Mouse (Mus musculus) myocyte (in vitro differentiated cells): ENCODE measurements at regions not wholly inside any gene's neighbourhood (a gene's known extent, or its start where the extent isn't known, plus 50 kb on each side); places are given as distances from the start of the nearest gene placed in this dataset.
A peak's percentile ranks its signal among the peaks of the same experiment; 100 is the strongest.

ENCODE experiments used
- H3K27me3 ChIP-seq: one replicate; pipeline ENCODE4 v1.6.1; 2011; ENCODE audit not compliant: control insufficient read depth, insufficient read depth, insufficient read length
- H3K36me3 ChIP-seq: one replicate; pipeline ENCODE4 v1.6.1; 2011; ENCODE audit not compliant: control insufficient read depth, insufficient read depth
- H3K4me2 ChIP-seq: one replicate; pipeline ENCODE4 v1.6.1; 2011; ENCODE audit warnings: low read depth, control low read depth
- H3K4me3 ChIP-seq: one replicate; pipeline ENCODE4 v1.5.1; 2011; ENCODE audit warnings: mild to moderate bottlenecking, control low read depth, moderate library complexity
- H3K79me2 ChIP-seq: one replicate; pipeline ENCODE4 v1.6.1; 2011; ENCODE audit not compliant: control insufficient read depth, insufficient read depth
- H3ac ChIP-seq: one replicate; pipeline ENCODE4 v1.6.1; 2011; ENCODE audit not compliant: control insufficient read depth, insufficient read length
- CEBPB ChIP-seq: IDR thresholded peaks from 2 replicates; pipeline ENCODE4 v1.6.1; 2011; ENCODE audit warnings: mild to moderate bottlenecking, moderate library complexity; ENCODE audit not compliant: poor library complexity, insufficient read depth, severe bottlenecking
- E2F4 ChIP-seq: IDR thresholded peaks from one replicate; pipeline ENCODE4 v1.6.1; 2011; ENCODE audit warnings: mild to moderate bottlenecking, control low read depth, moderate library complexity; ENCODE audit not compliant: insufficient read depth
- MAX ChIP-seq: IDR thresholded peaks from one replicate; pipeline ENCODE4 v1.6.1; 2011; ENCODE audit warnings: low read depth, mild to moderate bottlenecking, control low read depth
- MYOD1 ChIP-seq, 3 experiments: IDR thresholded peaks; one replicate each; pipeline ENCODE4 v1.6.1; 2011; ENCODE audit warnings: control low read depth in 2 of 3, low read depth in 2 of 3, mild to moderate bottlenecking in 2 of 3, moderate library complexity in 1 of 3; ENCODE audit not compliant: insufficient read length in 2 of 3, control insufficient read depth in 1 of 3
- MYOG ChIP-seq, 3 experiments: IDR thresholded peaks; one replicate each; pipeline ENCODE4 v1.6.1; 2011; ENCODE audit warnings: control low read depth in 2 of 3, low read depth in 2 of 3, mild to moderate bottlenecking in 2 of 3; ENCODE audit not compliant: insufficient read length in 2 of 3, control insufficient read depth in 1 of 3, insufficient read depth in 1 of 3
- POLR2A ChIP-seq: IDR thresholded peaks from one replicate; pipeline ENCODE4 v1.6.1; 2011; ENCODE audit warnings: low read depth, mild to moderate bottlenecking, control low read depth, moderate library complexity; ENCODE audit not compliant: insufficient read length
- POLR2AphosphoS2 ChIP-seq: IDR thresholded peaks from one replicate; pipeline ENCODE4 v1.6.1; 2011; ENCODE audit warnings: low read depth, control low read depth; ENCODE audit not compliant: insufficient read length
- REST ChIP-seq: IDR thresholded peaks from one replicate; pipeline ENCODE4 v1.6.1; 2011; ENCODE audit warnings: mild to moderate bottlenecking, control low read depth, moderate library complexity; ENCODE audit not compliant: insufficient read depth, insufficient read length
- SRF ChIP-seq: IDR thresholded peaks from one replicate; pipeline ENCODE4 v1.6.1; 2011; ENCODE audit warnings: low read depth; ENCODE audit not compliant: control insufficient read depth, insufficient read length
- TCF12 ChIP-seq: IDR thresholded peaks from one replicate; pipeline ENCODE4 v1.6.1; 2011; ENCODE audit warnings: mild to moderate bottlenecking, control low read depth; ENCODE audit not compliant: poor library complexity, insufficient read depth, severe bottlenecking
- TCF3 ChIP-seq: IDR thresholded peaks from one replicate; pipeline ENCODE4 v1.6.1; 2011; ENCODE audit warnings: low read depth, control low read depth; ENCODE audit not compliant: insufficient read length
- USF1 ChIP-seq: IDR thresholded peaks from one replicate; pipeline ENCODE4 v1.6.1; 2011; ENCODE audit warnings: low read depth, mild to moderate bottlenecking, control low read depth, moderate library complexity

- Histone ChIP-seq H3K36me3 (no peaks in the 10 kb centered on the region), H3K4me3 (no peak overlapping the region), H3ac (no peak overlapping the region), H3K4me2 (no peak overlapping the region), H3K79me2 (no peaks in the 10 kb centered on the region), H3K27me3 (no peaks in the 10 kb centered on the region)
- TF ChIP-seq MYOG (IDR thresholded peaks at IDR 0.05; ENCODE audit: control insufficient read depth in 1 of 3, insufficient read depth in 1 of 3, insufficient read length in 2 of 3, low read depth in 2 of 3): no peak
- no peak for TF ChIP-seq POLR2AphosphoS2
- TF ChIP-seq MYOD1 (IDR thresholded peaks at IDR 0.05; ENCODE audit: control insufficient read depth in 1 of 3, insufficient read length in 2 of 3, low read depth in 2 of 3): no peak
- no peak for TF ChIP-seq SRF
- no peak for TF ChIP-seq REST
- TF ChIP-seq USF1: no peak
- TF ChIP-seq TCF3: no peak
- no peak for TF ChIP-seq E2F4
- no peak for TF ChIP-seq TCF12
- TF ChIP-seq POLR2A: no peak
- TF ChIP-seq MAX: no peak
- no peak for TF ChIP-seq CEBPB
These were observed 1685.5 kb upstream of the Dsel start for GRCm38 (mm10) chr1:113550172-113550571.

- Histone ChIP-seq H3K27me3 (no peaks in the 10 kb centered on the region), H3K36me3 (no peaks in the 10 kb centered on the region), H3K4me3 (no peak overlapping the region), H3K79me2 (no peaks in the 10 kb centered on the region), H3ac (no peak overlapping the region), H3K4me2 (no peak overlapping the region)
- no peak for TF ChIP-seq USF1
- no peak for TF ChIP-seq POLR2A
- no peak for TF ChIP-seq MYOD1 (IDR thresholded peaks at IDR 0.05; ENCODE audit: control insufficient read depth in 1 of 3, insufficient read length in 2 of 3, low read depth in 2 of 3)
- TF ChIP-seq MAX: no peak
- TF ChIP-seq TCF12: no peak
These were observed 1675.3 kb upstream of the Dsel start for GRCm38 (mm10) chr1:113539981-113540380.

- no peak overlapping the region for H3K4me2 ChIP-seq
- H3K79me2 ChIP-seq: no peaks in the 10 kb centered on the region
- TF ChIP-seq POLR2AphosphoS2: no peak
- TF ChIP-seq CEBPB: peak; percentile 64; the same call in 1 of the 2 replicates
- no peak overlapping the region for H3ac ChIP-seq
- no peaks in the 10 kb centered on the region for H3K36me3 ChIP-seq
- H3K4me3 ChIP-seq: no peak overlapping the region
- H3K27me3 ChIP-seq: no peaks in the 10 kb centered on the region
These were observed 1665.8 kb upstream of the Dsel start for GRCm38 (mm10) chr1:113530553-113530952.

- Histone ChIP-seq H3K36me3 (no peaks in the 10 kb centered on the region), H3K27me3 (no peaks in the 10 kb centered on the region), H3K4me3 (no peak overlapping the region), H3K79me2 (no peaks in the 10 kb centered on the region), H3K4me2 (no peak overlapping the region), H3ac (no peak overlapping the region)
- TF ChIP-seq MAX (no peak), POLR2AphosphoS2 (no peak), MYOD1 (IDR thresholded peaks at IDR 0.05; ENCODE audit: control insufficient read depth in 1 of 3, insufficient read length in 2 of 3, low read depth in 2 of 3) (no peak), E2F4 (no peak), TCF12 (no peak), CEBPB (no peak), TCF3 (no peak), MYOG (IDR thresholded peaks at IDR 0.05; ENCODE audit: control insufficient read depth in 1 of 3, insufficient read depth in 1 of 3, insufficient read length in 2 of 3, low read depth in 2 of 3) (no peak), POLR2A (no peak), REST (no peak), SRF (no peak), USF1 (no peak)
These were observed 1631.3 kb upstream of the Dsel start for GRCm38 (mm10) chr1:113495987-113496386.

GRCm38 (mm10) chr1:113490243-113491003 is 1625.7 kb upstream of the Dsel start:
- Histone ChIP-seq H3K79me2 (no peaks in the 10 kb centered on the region), H3K36me3 (no peaks in the 10 kb centered on the region), H3K27me3 (no peaks in the 10 kb centered on the region), H3ac (no peak overlapping the region), H3K4me2 (no peak overlapping the region), H3K4me3 (no peak overlapping the region)
- no peak for TF ChIP-seq MYOG (IDR thresholded peaks at IDR 0.05; ENCODE audit: control insufficient read depth in 1 of 3, insufficient read depth in 1 of 3, insufficient read length in 2 of 3, low read depth in 2 of 3)
- no peak for TF ChIP-seq CEBPB
- TF ChIP-seq POLR2AphosphoS2: no peak
- TF ChIP-seq E2F4: no peak
- TF ChIP-seq REST: no peak
- TF ChIP-seq POLR2A: no peak
- no peak for TF ChIP-seq MYOD1 (IDR thresholded peaks at IDR 0.05; ENCODE audit: control insufficient read depth in 1 of 3, insufficient read length in 2 of 3, low read depth in 2 of 3)
- no peak for TF ChIP-seq SRF
- no peak for TF ChIP-seq MAX
- TF ChIP-seq USF1: no peak
